Mouse (Mus musculus) layer of hippocampus, adult 11-12 months (tissue): ENCODE measurements around the gene Sgsh.
A peak's percentile ranks its signal among the peaks of the same experiment; 100 is the strongest.

ENCODE experiments used
- DNase-seq: peaks from one replicate; pipeline ENCODE4 v3.0.0; 2022; ENCODE audit warnings: low spot score

Gene Sgsh

GRCm38 (mm10) chr11:119377326-119377725, 22.0 kb upstream of the Sgsh start:
- no peak for DNase-seq

DNA sequence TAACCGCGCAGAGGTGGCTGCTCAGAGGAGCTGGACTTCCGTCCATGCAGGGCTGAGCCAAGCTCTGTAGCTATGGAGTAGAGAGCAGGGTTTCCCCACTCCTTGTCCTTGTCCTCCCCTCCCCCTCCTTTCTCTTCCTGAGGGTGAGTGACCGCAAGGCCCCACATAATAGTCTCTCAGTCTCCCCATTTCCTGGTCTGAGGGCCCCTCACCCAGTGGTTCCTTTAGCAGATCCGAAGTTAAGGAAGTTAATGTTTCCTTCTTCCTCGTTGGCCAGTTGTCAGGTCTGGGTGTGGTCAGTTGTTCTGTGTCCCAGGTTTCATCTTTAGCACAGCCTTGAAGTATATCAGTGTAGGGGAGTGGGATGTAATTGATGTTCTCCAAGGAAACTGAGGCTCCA, 20.1 kb upstream of the Sgsh start:
- no peak for DNase-seq

GRCm38 (mm10) chr11:119363534-119364145, 8.3 kb upstream of the Sgsh start:
- DNase-seq: peak; percentile 71

- no peak for DNase-seq
These were observed 7.6 kb upstream of the Sgsh start for GRCm38 (mm10) chr11:119362769-119363533.

GRCm38 (mm10) chr11:119359089-119359488, 3.8 kb upstream of the Sgsh start:
- no peak for DNase-seq

DNA sequence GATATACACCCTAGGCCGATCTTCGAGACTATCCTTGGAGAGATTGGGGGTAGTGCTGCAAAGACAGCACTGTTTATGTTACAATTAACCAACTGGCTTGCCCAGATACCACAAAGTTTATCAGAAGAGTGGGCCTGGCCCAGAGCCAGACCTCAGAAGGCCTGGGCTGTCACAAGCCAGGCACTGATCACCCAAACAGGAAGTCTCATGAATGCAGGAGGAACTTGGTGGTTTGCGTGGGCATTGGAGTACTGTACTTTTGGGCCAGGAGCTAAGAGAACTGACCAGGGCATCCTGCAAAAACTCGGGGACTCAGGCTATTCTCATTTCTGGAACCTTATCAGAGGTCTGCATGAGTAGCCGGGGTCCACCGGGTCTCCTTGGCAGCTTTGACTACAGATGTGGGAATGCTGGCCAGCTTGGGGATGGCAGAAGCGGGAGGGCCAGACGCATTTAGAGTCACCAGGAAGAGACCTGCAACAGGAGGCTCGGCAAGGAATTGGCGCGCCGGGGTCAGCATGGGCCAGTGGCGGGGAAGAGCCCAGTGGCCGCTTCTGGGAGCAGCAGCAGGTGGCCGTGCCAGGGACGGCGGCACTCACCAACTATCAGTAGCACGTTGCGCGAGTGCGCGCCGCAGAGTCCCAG, 416 bp downstream of the Sgsh start:
- peak; percentile 58 for DNase-seq

GRCm38 (mm10) chr11:119353946-119354345, 1.4 kb downstream of the Sgsh start:
- no peak for DNase-seq

DNA sequence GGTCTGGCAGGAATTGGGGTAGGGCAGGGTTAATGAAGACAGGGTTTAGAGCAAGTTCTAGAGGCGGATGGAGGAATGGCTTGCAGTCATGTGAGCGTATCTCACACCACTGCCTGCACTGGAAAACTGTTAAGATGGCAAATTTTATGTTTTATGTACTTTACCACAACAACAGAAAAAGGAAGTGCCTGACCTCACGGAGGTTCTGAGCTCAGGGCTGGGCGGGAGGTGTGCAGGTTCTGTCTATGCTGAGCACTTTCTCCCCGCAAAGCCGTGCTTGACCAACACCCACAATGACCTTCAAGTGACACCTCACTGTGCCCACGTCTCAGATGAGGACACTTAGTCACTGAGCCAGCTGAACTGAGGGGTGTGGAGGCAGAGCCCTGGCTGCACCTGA, 3.2 kb downstream of the Sgsh start:
- DNase-seq: no peak

DNA sequence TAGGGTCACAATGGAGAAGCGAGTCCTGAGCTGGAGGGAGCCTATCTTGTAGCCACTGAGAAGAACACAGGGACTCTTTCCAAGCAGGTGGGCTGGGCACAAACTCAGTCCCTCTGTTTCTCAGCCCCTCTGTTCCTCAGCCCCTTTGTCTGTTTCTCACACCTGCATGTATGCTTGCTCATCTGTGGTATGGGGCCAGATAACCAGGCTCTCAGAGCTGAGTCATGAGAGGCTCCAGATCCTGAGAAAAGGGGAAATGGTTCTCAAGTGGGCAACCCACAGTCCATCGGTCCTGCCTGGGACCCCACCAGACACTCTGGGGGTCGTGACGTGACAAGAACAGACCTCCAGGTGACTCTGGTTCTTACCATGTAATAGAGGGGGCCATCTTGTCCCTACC, 8.2 kb downstream of the Sgsh start:
- no peak for DNase-seq

DNA sequence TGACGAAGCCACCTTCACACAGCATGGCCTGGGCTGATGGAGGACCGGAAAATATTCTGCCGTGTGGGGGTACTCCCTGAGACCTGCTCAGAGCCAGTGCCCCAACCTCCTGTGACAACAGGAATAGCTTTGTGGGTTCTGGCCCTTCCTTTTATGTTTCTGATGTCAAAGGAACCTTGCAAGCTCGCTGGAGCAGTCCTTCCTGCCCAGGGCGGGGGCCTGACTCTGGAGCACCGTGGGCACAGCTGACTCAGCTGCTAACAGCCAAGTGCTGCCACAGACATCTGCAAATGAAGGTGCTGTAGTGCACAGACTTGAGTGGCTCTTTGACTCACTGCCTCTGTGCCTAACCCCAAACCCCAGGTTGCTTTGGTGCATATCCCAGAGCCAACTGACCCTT, 10.5 kb downstream of the Sgsh start:
- DNase-seq: no peak

DNA sequence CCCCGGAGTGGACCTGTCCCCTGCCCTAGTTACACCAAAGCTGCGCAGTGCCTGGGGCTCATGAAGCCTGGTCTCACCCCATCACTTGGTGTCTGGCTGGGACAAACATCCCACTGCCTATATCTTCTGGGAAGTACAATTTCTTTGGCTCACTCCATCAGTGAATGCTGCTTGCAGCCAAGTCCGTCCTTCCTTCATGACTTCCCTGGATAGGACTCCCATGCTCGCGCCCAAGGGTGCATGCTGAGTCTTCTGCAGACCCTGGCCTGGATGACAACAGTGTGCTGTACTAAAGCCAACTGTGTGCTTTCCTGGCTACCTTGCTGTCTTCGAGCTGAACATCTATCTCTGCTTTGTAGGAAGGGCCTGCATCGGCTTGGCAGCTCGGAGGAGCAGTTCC, 11.2 kb downstream of the Sgsh start:
- no peak for DNase-seq

DNA sequence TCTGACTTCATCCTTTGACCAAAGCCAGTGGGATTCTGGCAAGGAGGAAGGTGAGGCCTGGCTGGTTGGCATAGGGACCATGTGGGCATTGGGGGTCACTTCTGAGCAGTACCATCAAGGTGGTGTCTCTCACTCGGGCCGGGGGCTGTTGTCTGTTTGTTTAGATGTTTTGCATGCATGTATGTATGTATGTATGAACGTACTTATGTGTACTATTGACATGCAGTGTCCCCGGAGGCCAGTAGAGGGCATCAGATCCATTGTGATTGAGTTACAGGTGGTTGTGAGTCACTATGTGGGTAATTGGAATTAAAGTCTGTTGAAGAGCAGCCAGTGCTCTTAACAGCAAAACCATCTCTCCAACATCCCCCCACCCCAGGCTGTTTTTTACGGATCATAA, 15.7 kb downstream of the Sgsh start:
- DNase-seq: peak; percentile 88

DNA sequence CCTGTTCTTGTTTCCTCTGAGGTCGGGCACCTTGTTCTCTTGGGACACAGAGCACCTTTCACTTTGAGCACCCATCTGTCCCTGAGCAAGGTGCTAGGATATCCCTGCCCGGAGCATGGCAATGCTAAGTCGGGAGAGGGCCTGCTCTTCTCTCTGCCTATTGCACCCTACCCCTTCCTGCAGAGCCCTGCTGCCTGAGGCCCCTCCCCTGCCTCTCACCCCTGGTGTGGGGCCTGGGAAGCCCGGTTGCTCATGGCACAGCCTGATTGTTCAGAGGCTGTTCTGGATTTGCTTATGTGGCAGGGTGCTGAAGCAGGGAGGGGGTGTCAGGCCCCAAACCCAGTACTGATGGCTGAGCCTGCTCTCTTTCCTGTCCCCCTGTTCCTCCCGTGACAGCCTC, 16.2 kb downstream of the Sgsh start:
- DNase-seq: no peak

DNA sequence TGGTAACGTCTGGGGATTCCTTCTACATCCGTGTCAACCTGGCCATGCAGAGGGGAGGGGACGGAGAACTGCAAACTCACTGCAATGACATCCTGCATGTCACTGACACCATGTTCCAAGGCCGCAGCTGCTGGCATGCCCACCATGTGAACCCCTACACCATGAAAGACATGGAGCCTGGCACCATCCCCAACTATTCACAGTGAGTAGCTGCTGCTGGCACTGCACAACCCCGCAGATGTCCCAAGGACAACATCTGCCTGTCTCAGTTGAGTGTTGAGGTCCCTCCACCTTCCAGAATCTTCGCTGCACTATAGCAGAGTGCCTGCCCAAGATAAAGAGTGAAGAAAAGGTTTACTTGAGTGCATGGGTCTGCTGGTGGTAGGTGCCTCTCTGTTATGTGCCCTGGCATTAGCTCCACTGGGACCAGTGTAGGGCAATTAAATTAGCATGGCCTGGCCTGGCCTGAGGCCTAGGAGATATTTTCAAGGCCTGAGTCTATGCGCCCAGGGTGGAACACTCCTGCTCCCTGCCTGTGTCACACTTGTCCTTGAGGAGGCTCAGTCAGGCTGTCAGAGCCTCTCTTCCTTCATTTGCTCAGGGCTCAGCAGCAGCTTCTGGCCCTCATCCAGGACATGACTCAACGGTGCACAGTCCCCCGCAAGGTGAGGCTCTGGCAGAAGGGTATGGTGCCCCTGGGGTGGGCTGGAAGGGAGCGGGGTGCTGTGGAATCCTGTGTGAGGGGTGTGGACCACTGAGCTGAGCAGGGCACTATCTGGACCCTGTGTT, 16.9 kb downstream of the Sgsh start:
- DNase-seq: no peak

DNA sequence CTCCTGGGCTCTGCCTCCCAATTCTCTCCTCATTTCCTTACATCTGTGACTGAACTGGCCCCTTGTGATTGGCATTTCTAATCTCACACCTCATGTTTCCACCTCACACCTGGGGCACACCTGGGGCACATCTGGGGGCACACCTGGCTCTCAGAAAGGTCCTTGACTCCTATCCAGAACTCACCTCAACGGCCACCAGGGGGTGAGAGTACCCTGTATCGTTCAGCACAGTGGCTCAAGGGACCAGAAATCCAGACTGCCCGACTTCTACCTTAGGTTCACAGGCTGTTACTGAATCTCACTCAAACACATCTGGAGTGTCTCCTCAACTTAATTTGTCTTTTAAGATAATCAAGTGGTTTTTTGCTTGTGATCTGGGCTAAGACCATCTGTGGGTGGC, 23.4 kb downstream of the Sgsh start:
- DNase-seq: no peak

- no peak for DNase-seq
These were observed 24.7 kb downstream of the Sgsh start for GRCm38 (mm10) chr11:119330592-119330991.

DNA sequence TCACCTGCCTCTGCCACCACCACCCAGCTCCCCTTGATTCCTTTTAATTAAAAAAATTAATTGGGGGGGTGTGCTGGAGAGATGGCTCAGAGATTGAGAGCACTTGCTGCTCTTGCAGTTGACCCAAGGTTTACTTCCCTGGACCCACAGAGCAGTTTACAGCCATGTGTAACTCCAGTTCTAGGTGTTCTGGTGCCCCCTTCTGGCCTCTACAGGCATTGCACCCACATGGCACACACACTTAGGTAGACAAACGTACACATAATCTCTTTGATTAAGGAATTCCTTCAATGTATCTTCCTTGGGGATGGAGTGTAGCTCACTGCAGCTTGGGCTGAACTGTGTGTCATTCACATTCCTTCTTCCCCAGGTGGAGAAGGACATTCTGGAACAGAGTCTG, 30.3 kb downstream of the Sgsh start:
- DNase-seq: no peak

DNA sequence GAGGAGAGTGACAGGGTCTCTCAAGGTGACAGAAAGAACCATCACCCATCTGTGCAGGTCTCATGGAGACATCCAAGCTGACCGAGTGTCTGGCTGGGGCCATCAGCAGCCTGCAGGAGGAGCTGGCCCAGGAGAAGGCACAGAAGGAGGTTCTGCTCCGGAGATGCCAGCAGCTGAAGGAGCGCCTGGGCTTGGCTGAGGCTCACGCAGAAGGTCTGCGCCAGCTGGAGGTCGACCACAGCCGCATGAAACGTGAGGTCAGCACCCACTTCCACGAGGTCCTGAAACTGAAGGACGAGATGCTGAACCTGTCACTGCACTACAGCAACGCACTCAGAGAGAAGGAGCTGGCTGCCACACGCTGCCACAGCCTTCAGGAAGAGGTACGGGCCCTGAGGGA, 32.8 kb downstream of the Sgsh start:
- no peak for DNase-seq

DNA sequence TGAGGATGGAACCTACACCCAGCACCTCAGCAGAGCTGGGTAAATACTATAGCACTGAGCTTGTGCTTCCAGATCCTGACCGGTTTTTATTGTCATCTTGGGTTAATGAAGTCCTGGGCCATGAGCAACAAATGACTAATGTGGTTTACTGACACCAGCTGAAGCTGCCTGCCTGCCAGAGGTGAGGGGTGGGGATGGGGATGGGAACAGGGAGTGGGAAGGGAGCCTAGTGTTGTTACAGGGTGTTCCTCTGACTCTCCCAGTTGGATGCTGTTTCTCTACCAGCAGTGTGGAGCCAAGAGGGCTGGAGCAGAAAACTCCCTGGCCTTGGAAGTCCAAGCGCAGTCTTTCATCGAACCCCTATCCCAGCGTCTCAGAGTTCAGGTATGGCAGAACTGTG, 38.6 kb downstream of the Sgsh start:
- DNase-seq: no peak

DNA sequence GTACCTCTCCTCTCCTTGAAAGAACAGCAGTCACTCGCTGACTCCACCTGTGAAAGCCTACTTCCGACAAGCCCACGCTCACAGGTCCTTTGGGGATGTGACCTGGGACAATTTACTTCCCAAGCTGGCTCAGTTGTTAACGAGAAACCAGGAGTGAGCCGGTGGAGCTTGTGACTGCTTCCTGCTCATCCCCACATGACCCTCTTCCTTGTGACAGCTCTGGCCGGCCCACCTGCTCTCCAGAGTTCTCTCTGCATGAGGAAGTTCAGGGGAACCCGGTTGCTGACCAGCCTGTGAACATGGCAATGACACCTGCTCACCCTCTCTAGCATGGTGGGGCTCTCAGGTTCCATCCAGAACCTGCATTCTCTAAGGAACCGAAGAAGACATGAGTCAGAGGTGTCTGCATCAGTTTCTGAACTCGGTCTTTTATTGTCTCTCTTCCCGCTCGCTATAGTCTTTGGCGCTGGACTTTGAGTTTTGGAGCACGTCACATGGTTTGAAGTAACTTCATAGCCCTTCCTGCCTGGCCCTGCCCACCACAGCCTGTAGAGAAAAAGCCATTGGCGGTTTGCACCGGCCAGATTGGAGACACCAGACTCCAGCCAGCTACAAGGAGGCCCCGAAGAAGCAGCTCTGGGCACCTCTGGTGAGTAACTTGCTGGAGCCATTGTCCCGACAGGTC, 40.9 kb downstream of the Sgsh start:
- no peak for DNase-seq

GRCm38 (mm10) chr11:119310621-119311020, 44.7 kb downstream of the Sgsh start:
- no peak for DNase-seq

GRCm38 (mm10) chr11:119307916-119308315, 47.4 kb downstream of the Sgsh start:
- DNase-seq: no peak

GRCm38 (mm10) chr11:119307658-119307867, 47.8 kb downstream of the Sgsh start, which contains the start of gene Card14:
Card14 (plus strand) TSS chr11:119307768.
- no peak for DNase-seq
